Mouse (Mus musculus): ENCODE measurements around the gene Nrl. TPM values are rescaled to one million over a fixed set of nuclear protein-coding genes. Genes with fewer than 3 reads are reported as not detected.

Gene Nrl
- polyA plus RNA-seq (2015; fragmentation: Nextera tagmentation; extraction: Ambion mirVana): not detected in 2 replicates

DNA sequence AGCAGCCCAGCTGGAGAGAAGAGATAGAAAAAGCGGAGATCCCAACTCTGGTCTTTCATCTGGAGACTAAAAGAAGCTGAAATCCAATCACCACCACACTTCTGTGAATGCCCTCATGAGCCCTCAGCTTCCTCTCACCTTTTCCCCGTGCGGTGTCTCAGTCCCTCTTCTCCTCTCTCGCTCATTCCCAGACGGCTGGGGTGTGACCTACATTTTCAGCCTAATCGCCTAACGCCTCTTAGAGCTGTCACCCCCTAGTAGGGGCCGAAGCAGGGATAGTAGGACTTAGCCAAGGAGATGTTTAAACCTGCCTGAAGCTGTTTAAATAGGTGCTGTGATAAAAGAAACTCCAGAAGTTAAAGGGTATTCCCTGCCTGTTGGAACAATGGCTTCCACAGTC, at the start of gene Nrl:
Gene Nrl, minus strand, starts transcription at position 197 of the 400 bp plus-strand sequence.
- Histone ChIP-seq H3K27ac (replicated peaks) (no peak within 1 kb of the TSS), H3K4me1 (peaks cover 25% of the 10 kb centered on the region), H3K4me3 (no peak within 1 kb of the TSS), H3K9me3 (no peaks in the 10 kb centered on the region), H3K27me3 (replicated peaks) (peaks cover 75% of the 10 kb centered on the region), H3K36me3 (no peaks in the 10 kb centered on the region), H3K4me2 (no peak within 1 kb of the TSS), H3K9ac (no peak within 1 kb of the TSS)
- no peak for ATAC-seq (ENCODE audit: extremely low read depth, insufficient number of reproducible peaks, low FRiP score, low TSS enrichment)
- WGBS: 13% methylated on average over 8 of the region's 8 CpGs

DNA sequence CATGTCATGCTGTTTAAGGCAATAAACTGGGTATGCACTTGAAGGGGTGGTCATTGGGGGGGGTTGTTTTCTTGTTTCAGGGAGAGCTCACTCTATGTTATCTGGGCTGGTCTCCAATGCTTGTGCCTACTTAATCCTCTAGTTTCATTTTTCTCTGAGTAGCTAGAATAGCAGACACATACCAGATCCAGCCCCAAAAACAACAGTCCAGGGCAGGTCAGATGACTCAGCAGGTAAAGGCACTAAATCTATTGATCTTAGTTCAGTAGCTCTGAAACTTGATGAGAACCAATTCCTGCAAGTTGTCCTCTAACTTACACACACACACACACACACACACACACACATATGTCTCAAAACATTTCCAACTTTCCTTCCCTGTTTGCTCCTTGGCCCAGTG, 47.0 kb upstream of the Nrl start:
- peaks cover 41% of the 10 kb centered on the region for H3K36me3 ChIP-seq
- no peak for ATAC-seq (ENCODE audit: extremely low read depth, insufficient number of reproducible peaks, low FRiP score, low TSS enrichment)
- H3K4me2 ChIP-seq: no peak overlapping the region
- H3K27ac ChIP-seq (replicated peaks): no peak overlapping the region
- no peak overlapping the region for H3K9ac ChIP-seq
- peaks cover 48% of the 10 kb centered on the region for H3K4me1 ChIP-seq
- no peak overlapping the region for H3K4me3 ChIP-seq
- H3K9me3 ChIP-seq: no peaks in the 10 kb centered on the region
- H3K27me3 ChIP-seq (replicated peaks): no peaks in the 10 kb centered on the region

DNA sequence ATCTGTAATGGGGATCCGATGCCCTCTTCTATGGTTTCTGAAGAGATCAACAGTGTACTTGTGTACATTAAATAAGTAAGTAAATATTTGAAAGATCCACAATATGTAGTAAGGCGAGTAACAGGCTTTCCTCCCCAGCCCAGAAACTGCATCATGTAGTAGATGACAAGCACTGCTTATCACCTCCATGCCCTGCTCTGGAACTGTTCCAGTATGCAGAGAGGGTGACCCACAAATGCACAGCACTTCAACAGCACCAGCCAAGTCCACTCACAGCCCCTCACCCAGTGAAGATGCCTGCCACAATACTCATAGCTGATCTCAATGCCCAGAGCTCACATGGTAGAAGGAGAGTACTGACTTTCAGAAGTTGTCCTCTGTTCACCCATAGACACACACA, 45.8 kb upstream of the Nrl start:
- ATAC-seq (ENCODE audit: extremely low read depth, insufficient number of reproducible peaks, low FRiP score, low TSS enrichment): no peak
- WGBS: 72% methylated on average over 2 of the region's 2 CpGs

DNA sequence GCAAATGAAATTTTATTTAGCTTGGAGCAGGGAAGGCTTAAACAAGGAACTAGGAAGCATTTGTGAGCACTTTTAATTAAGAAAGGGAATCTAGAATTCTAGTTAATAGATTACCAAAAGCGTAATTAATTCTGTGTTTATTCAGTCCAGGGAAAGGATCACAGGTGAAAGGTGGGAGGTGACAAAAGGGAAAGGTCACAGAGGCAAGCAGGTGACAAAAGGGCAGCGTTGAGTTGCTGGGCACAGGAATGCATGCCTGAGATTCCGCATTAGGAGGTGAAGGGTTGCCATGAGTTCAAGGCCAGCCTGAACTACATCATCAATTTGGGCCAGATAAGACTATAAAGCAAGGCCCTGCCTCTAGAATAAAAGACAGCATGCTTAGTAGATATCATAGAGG, 42.7 kb upstream of the Nrl start:
- peaks cover 20% of the 10 kb centered on the region for H3K4me1 ChIP-seq

More for the DNA sequence above, 45.8 kb upstream of the Nrl start:
- Histone ChIP-seq H3K9ac (no peak overlapping the region), H3K27me3 (replicated peaks) (no peaks in the 10 kb centered on the region), H3K9me3 (no peaks in the 10 kb centered on the region), H3K27ac (replicated peaks) (peak overlapping the region; percentile 48), H3K36me3 (peaks cover 53% of the 10 kb centered on the region), H3K4me1 (peaks cover 36% of the 10 kb centered on the region), H3K4me3 (no peak overlapping the region), H3K4me2 (no peak overlapping the region)

DNA sequence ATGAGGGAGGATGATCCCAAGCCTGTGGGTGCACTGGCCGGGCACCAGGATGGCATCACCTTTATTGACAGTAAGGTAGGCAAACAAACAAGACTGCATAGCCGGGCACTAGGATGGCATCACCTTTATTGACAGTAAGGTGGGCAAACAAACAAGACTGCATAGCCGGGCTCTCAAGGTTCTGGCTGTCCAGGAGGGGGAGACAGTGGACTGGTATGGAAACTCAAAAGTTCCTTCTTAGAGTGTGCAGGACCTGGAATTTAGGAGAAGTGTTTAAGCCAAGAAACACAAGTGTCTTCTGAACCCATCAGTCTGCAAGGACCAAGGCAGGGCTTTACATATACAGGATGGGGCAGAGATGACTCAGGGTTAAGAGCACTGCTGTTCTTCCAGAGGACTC, 41.0 kb upstream of the Nrl start:
- H3K27ac ChIP-seq (replicated peaks): no peak overlapping the region
- ATAC-seq (ENCODE audit: extremely low read depth, insufficient number of reproducible peaks, low FRiP score, low TSS enrichment): no peak
- H3K4me2 ChIP-seq: no peak overlapping the region
- H3K36me3 ChIP-seq: peaks cover 85% of the 10 kb centered on the region
- H3K27me3 ChIP-seq (replicated peaks): no peaks in the 10 kb centered on the region
- no peak overlapping the region for H3K4me3 ChIP-seq
- H3K9me3 ChIP-seq: no peaks in the 10 kb centered on the region
- 89% methylated on average over 3 of the region's 3 CpGs for WGBS
- peaks cover 26% of the 10 kb centered on the region for H3K4me1 ChIP-seq
- no peak overlapping the region for H3K9ac ChIP-seq

More for the DNA sequence above, 42.7 kb upstream of the Nrl start:
- Histone ChIP-seq H3K4me3 (no peak overlapping the region), H3K27me3 (replicated peaks) (no peaks in the 10 kb centered on the region), H3K4me2 (no peak overlapping the region), H3K9me3 (no peaks in the 10 kb centered on the region), H3K27ac (replicated peaks) (no peak overlapping the region), H3K9ac (no peak overlapping the region), H3K36me3 (peaks cover 83% of the 10 kb centered on the region)
- 82% methylated on average over 3 of the region's 3 CpGs for WGBS
- no peak for ATAC-seq (ENCODE audit: extremely low read depth, insufficient number of reproducible peaks, low FRiP score, low TSS enrichment)

DNA sequence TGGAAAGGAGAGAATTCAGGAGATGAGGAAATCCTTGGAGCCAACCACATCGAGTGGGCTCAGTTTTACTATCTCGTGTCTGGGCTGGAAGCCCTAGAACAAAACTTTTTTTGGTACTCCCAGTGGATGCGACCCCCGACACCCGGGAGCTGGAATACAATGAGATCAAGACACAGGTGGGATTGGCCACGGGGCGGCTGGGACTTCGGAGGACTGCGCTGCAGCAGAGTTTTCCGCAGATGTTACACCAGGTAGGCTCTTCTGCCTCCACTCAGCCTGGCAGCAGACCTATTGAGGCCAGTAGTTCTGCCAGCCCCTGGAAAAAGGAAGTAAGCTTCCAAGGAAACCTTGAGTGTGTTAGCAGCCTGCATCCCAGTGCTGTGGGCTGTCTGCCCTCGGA, 38.5 kb upstream of the Nrl start:
- H3K27me3 ChIP-seq (replicated peaks): no peaks in the 10 kb centered on the region
- H3K36me3 ChIP-seq: peaks cover 60% of the 10 kb centered on the region
- WGBS: 86% methylated on average over 11 of the region's 11 CpGs
- H3K4me2 ChIP-seq: no peak overlapping the region
- no peak overlapping the region for H3K27ac ChIP-seq (replicated peaks)
- H3K9ac ChIP-seq: no peak overlapping the region
- H3K4me1 ChIP-seq: peaks cover 20% of the 10 kb centered on the region
- no peak overlapping the region for H3K4me3 ChIP-seq
- no peak for ATAC-seq (ENCODE audit: extremely low read depth, insufficient number of reproducible peaks, low FRiP score, low TSS enrichment)
- no peaks in the 10 kb centered on the region for H3K9me3 ChIP-seq

DNA sequence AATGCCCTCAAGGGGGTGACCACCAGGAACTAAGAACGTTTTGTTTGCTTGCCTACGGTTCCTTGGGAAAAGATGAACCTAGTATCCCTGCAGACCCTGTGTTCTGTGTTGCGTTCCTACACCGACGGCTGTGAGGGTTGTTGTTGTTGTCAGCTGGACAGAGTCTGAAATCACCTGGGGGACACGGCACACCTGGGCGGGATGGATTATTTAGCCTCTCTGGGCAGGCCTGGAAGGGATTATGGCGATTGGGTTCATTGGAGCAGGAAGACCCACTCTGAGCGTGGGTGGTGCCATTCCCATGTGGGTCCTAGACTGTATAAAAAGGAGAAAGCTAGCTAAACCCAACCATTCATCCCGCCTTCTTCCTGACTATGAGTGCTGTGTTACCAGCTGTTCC, 37.1 kb upstream of the Nrl start:
- WGBS: 87% methylated on average over 10 of the region's 10 CpGs
- Histone ChIP-seq H3K9me3 (no peaks in the 10 kb centered on the region), H3K27ac (replicated peaks) (no peak overlapping the region), H3K4me3 (no peak overlapping the region), H3K36me3 (peaks cover 46% of the 10 kb centered on the region), H3K4me1 (peaks cover 27% of the 10 kb centered on the region), H3K27me3 (replicated peaks) (no peaks in the 10 kb centered on the region), H3K9ac (no peak overlapping the region), H3K4me2 (peak overlapping the region; percentile 78; the same call in 1 of the 2 replicates)
- no peak for ATAC-seq (ENCODE audit: extremely low read depth, insufficient number of reproducible peaks, low FRiP score, low TSS enrichment)

DNA sequence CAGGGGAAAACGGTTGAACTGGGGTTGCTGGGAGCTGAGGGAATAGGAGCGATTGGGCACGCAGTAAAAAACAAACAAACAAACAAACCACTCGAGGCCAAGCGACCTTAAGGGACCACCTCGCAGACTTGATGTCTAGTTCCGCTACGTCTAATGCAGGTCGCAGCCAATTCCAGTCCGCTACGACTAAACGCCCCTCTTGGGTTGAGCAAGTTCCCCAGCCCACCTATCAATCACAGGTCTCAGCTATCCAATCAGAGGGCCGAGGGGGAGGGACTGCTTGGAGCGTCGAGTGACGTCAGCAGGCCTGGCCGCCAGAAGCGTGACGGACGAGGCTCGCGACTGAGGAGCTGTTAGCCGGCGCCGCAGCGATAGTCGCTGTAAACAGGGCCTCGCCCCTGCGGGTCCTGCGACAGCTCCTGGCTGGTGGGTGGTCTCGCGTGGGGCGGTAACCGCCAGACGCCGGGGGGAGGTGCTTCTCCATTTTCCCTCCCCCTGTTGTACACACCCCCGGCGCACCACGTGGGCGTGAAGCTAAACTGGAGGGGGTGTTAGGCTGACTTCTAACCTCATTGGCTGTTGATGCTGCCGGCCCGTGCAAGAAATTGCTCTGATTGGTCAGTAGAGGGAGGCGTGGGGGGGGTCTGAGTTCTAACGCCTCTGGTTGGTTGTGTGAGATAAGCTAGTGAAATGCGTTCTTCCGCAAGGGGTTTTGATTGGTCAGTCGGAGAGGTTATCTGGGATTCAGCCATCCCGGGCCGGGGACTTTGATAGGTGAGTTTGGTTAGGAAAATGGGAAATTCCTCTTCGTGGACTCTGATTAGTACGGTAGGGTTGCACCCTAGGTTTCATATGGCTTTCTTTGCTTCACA, 35.7 kb upstream of the Nrl start, which contains the start of gene A730061H03Rik:
Gene A730061H03Rik, minus strand, starts transcription at position 205 of the 872 bp plus-strand sequence.
- H3K36me3 ChIP-seq: peaks cover 32% of the 10 kb centered on the region
- peak within 1 kb of the TSS; percentile 89 for H3K9ac ChIP-seq
- H3K4me3 ChIP-seq: peak within 1 kb of the TSS; percentile 69
- peak within 1 kb of the TSS; percentile 78 for H3K4me2 ChIP-seq
- H3K27me3 ChIP-seq (replicated peaks): no peaks in the 10 kb centered on the region
- H3K4me1 ChIP-seq: peaks cover 30% of the 10 kb centered on the region
- peak; percentile 92 for ATAC-seq (ENCODE audit: extremely low read depth, insufficient number of reproducible peaks, low FRiP score, low TSS enrichment)
- no peaks in the 10 kb centered on the region for H3K9me3 ChIP-seq
- peak within 1 kb of the TSS; percentile 99 for H3K27ac ChIP-seq (replicated peaks)
- WGBS: under 1% methylated on average over 51 of the region's 51 CpGs

DNA sequence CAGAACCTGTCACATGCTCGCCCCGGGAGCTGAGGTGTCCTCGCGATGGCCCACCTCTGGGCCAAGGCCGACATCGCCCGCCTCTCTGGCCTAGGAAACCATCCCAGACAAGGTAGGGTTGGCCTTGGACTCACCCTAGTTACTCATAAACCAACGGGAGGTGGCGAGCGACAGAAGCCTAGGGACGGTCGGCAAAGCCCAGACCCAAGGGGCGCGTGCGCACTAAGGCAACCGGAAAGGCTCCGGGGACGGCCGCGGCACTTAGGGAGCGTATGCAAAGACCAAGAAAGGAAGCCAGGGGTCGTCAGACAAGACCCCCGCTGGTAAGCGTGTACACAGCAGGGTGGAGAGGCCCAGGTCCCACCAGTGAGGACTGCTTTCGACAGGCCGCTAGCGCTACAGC, 35.0 kb upstream of the Nrl start, which contains the start of gene Dcaf11:
Gene Dcaf11, plus strand, starts transcription at position 208 of the 403 bp plus-strand sequence.
- under 1% methylated on average over 27 of the region's 27 CpGs for WGBS
- H3K9me3 ChIP-seq: no peaks in the 10 kb centered on the region
- peak within 1 kb of the TSS; percentile 69 for H3K4me3 ChIP-seq
- peak within 1 kb of the TSS; percentile 99 for H3K27ac ChIP-seq (replicated peaks)
- H3K9ac ChIP-seq: peak within 1 kb of the TSS; percentile 89
- ATAC-seq (ENCODE audit: extremely low read depth, insufficient number of reproducible peaks, low FRiP score, low TSS enrichment): peak; percentile 67
- H3K4me1 ChIP-seq: peaks cover 30% of the 10 kb centered on the region
- H3K4me2 ChIP-seq: peak within 1 kb of the TSS; percentile 78
- no peaks in the 10 kb centered on the region for H3K27me3 ChIP-seq (replicated peaks)
- H3K36me3 ChIP-seq: peaks cover 26% of the 10 kb centered on the region

DNA sequence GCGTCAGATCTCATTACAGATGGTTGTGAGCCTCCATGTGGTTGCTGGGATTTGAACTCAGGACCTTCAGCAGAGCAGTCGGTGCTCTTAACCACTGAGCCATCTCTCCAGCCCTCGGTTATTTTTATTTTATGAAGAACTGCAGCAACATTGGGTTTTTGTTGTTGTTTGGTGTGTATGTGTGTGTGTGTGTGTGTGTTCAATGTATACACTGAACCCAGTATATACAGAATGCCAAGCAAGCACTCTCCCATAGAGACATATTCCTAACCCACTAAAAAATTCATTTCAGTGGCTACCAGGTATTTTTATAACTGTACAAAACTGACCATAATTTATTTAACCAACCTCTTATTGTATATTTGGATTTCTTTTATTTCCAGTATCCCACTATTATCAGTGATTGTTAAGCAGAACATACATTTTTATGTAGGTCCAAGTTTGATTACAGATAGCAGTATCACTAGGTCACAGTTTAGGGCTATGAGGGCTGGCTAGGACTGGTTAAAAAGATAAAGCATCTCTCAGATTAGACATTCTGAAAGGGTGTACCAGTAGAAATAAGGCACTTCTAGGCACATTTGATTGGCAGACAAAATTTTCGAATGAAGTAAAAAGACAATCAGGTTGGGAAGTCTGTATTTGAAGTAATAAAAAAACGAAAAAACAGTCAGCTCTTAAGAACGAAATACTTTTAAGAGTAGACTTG, 34.1 kb upstream of the Nrl start:
- Histone ChIP-seq H3K27me3 (replicated peaks) (no peaks in the 10 kb centered on the region), H3K4me3 (peak overlapping the region; percentile 69), H3K9ac (peak overlapping the region; percentile 89), H3K4me2 (peak overlapping the region; percentile 78), H3K4me1 (peaks cover 30% of the 10 kb centered on the region), H3K9me3 (no peaks in the 10 kb centered on the region), H3K36me3 (peaks cover 17% of the 10 kb centered on the region), H3K27ac (replicated peaks) (peak overlapping the region; percentile 99)
- WGBS: 53% methylated on average over 6 of the region's 6 CpGs
- no peak for ATAC-seq (ENCODE audit: extremely low read depth, insufficient number of reproducible peaks, low FRiP score, low TSS enrichment)

DNA sequence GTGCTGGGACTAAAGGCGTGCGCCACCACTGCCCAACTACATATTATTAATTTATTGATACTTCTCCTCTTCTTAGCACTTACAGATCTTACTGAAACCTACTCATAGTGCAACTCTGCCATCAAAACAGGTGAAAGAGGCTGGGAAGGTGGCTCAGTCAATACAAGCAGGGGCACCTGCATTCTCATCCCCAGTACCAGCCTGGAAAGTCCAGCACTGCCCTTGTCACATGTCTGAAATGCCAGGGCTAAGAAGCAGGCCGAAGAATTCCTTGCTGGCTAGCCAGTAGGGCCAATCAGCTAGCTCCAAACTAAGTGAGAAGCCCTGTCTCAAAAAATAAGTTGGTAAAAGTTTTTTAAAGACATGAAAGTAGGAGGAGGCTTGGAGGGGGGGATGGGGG, 32.8 kb upstream of the Nrl start:
- Histone ChIP-seq H3K4me2 (no peak overlapping the region), H3K36me3 (0 out of 2 replicates have a peak, but pooled peaks cover 5% of the 10 kb centered on the region), H3K9ac (no peak overlapping the region), H3K9me3 (no peaks in the 10 kb centered on the region), H3K27me3 (replicated peaks) (no peaks in the 10 kb centered on the region), H3K27ac (replicated peaks) (no peak overlapping the region), H3K4me3 (no peak overlapping the region), H3K4me1 (peaks cover 30% of the 10 kb centered on the region)
- WGBS: 79% methylated on average over 3 of the region's 3 CpGs
- no peak for ATAC-seq (ENCODE audit: extremely low read depth, insufficient number of reproducible peaks, low FRiP score, low TSS enrichment)

Measured in heart, embryonic 13.5 days (tissue).